Mouse (Mus musculus) liver, embryonic 11.5 days (tissue): ENCODE results near the gene Zfp931. TPM values are rescaled to one million over a fixed set of nuclear protein-coding genes. Genes with fewer than 3 reads are reported as not detected.
"Not testable (repeated sequence)": the region's sequence is repeated elsewhere in the genome, so short reads cannot be mapped to it uniquely, and the experiment has no call there.

Source experiments
- ATAC-seq: fragments of 200-750 bp; cut with Nextera tagmentation; replicated peaks from 2 replicates; pipeline ENCODE4 v1.8.0; 2017; ENCODE audit warnings: moderate number of reproducible peaks, mild to moderate bottlenecking, moderate TSS enrichment, moderate library complexity; ENCODE audit not compliant: low FRiP score
- DNase-seq: peaks from one replicate; pipeline ENCODE4 v3.0.0-alpha.2; 2017; ENCODE audit warnings: low spot score
- H3K27ac ChIP-seq: fragments of 300-500 bp; sonication (generic); 2 replicates; pipeline ENCODE4 v1.5.1; 2014; ENCODE audit warnings: mild to moderate bottlenecking, low read depth, low read length, control low read depth
- H3K27me3 ChIP-seq: fragments of 300-500 bp; sonication (generic); replicated peaks from 2 replicates; pipeline ENCODE4 v1.6.1; 2014; ENCODE audit warnings: low read length, mixed read lengths; ENCODE audit not compliant: control insufficient read depth, insufficient read depth
- H3K36me3 ChIP-seq: fragments of 300-500 bp; sonication (generic); 2 replicates; pipeline ENCODE4 v1.6.1; 2014; ENCODE audit warnings: mild to moderate bottlenecking, low read length, moderate library complexity, mixed read lengths; ENCODE audit not compliant: control insufficient read depth, insufficient read depth
- H3K4me1 ChIP-seq: fragments of 300-500 bp; sonication (generic); replicated peaks from 2 replicates; pipeline ENCODE4 v1.6.1; 2014; ENCODE audit warnings: low read length, mixed read lengths; ENCODE audit not compliant: control insufficient read depth, insufficient read depth
- H3K4me2 ChIP-seq: fragments of 300-500 bp; sonication (generic); 2 replicates; pipeline ENCODE4 v1.6.1; 2014; ENCODE audit warnings: mild to moderate bottlenecking, control low read depth, moderate library complexity
- H3K4me3 ChIP-seq: fragments of 300-500 bp; sonication (generic); 2 replicates; pipeline ENCODE4 v1.5.1; 2014; ENCODE audit warnings: low read depth, low read length, control low read depth
- H3K9ac ChIP-seq: fragments of 300-500 bp; sonication (generic); 2 replicates; pipeline ENCODE4 v1.6.1; 2014; ENCODE audit warnings: low read depth, low read length, control low read depth
- H3K9me3 ChIP-seq: fragments of 300-500 bp; sonication (generic); 2 replicates; pipeline ENCODE4 v1.6.1; 2016; ENCODE audit warnings: low read length, inconsistent platforms, mixed read lengths; ENCODE audit not compliant: control insufficient read depth
- WGBS: fragments of 180-500 bp; shearing (Covaris S2); extraction: QIAGEN DNeasy Blood & Tissue Kit; methylation state at CpG from one replicate; pipeline ENCODE4 v1.1.7; 2014; 5-methylcytosine and 5-hydroxymethylcytosine counted together
- polyA plus RNA-seq: library from polyadenylated mRNA; unstranded; fragments of >200 nt; fragmentation: Nextera tagmentation; extraction: Ambion mirVana; gene quantifications from 2 replicates; pipeline ENCODE4 v1.2.1, GENCODE M21; 2014

The Zfp931 gene
- polyA plus RNA-seq, 1 experiment from 2014 or later: 9.6 TPM

DNA sequence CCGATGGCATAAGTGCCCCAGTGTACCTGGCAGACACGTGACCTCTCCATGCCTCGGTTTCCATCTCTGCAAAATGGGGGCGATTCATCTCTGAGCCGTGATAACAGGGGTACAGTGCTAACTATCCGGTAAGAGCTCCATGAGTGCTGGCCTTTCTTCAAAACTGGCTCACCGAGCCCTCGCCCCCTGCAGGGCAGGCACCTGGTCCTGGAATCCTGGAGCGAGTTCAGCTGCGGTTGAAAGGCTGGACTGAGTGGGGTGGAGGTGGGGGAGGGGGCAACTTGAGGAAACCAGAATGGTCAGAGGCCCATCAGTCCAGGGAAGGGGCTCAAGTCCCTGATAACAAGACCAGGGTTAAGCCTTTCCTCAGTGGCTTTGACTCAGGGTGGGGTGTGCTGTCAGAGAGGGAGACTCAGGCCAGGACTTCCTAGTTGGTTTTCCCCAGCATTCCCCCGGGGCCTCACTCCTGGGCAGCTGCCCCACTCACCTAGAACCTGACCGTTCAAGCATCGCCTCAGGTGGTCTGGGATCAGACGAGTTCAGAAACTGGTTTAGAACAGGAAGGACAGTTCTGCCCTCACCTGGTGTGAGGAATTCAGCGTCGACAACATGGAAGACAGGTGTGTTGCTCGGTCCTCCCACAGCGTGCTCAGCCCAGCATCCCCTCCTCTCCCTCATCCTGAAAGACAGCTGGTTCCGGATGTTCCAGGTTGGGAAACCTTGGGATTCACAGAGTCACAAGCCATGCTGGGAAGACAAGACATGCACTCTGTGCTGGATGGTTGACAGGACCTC is 41.5 kb upstream of the Zfp931 start:
- Histone ChIP-seq H3K4me3 (peak overlapping the region; percentile 46; the same call in 1 of the 2 replicates), H3K4me2 (peak overlapping the region; percentile 63), H3K4me1 (no peaks in the 10 kb centered on the region), H3K36me3 (no peaks in the 10 kb centered on the region), H3K27me3 (peaks cover 22% of the 10 kb centered on the region), H3K9ac (no peak overlapping the region), H3K9me3 (no peaks in the 10 kb centered on the region), H3K27ac (no peak overlapping the region)
- DNase-seq: peak; percentile 31
- 0 out of 2 replicates have a peak, but pooled peaks have one; percentile 7 for ATAC-seq
- 21% methylated on average over 19 of the region's 19 CpGs for WGBS

DNA sequence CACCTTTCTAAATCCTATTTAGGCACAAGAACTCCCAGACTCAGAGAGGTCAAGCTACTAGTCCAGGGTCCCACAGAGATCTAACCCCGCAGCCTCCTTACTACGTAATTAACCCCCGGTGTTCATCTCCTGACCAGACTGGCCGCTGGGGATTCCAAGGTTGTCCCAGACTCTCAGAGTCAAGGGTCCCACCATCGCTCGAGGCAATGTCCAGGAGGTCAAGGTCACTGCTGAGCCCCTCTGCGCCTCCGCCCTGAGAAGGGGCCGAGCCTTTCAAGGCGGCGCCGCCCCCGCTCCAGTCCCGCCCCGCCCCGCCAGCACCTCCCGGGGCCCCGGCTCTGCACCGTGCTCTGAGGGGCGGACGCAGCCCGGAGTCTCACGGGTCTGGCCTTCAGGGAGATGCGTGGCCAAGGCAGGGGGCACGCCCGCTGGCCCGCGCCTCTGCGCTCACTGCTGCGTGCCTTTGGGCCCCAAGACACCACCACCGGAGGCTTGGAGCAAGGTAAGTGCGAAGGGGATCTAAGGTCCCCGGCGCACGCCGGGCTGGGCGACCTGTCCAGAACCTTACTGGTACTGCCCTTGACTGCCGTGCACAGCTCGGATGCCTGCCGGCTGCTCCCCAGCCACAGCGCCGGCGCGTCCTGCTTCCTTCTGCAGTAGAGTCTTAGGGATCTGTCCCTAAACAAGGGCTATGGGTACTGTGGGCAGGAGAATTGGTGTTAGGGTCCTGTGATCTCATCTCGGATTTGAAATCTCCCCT is 40.7 kb upstream of the Zfp931 start, which contains the start of gene Phactr3:
Phactr3 (plus strand) TSS at position 175 of the 760 bp plus-strand sequence.
- Histone ChIP-seq H3K36me3 (no peaks in the 10 kb centered on the region), H3K27me3 (peaks cover 22% of the 10 kb centered on the region), H3K4me3 (peak within 1 kb of the TSS; percentile 46), H3K27ac (no peak within 1 kb of the TSS), H3K4me2 (peak within 1 kb of the TSS; percentile 63), H3K9me3 (no peaks in the 10 kb centered on the region), H3K4me1 (no peaks in the 10 kb centered on the region), H3K9ac (no peak within 1 kb of the TSS)
- ATAC-seq (peak; percentile 37), DNase-seq (peak; percentile 34)
- WGBS: 4% methylated on average over 45 of the region's 45 CpGs

DNA sequence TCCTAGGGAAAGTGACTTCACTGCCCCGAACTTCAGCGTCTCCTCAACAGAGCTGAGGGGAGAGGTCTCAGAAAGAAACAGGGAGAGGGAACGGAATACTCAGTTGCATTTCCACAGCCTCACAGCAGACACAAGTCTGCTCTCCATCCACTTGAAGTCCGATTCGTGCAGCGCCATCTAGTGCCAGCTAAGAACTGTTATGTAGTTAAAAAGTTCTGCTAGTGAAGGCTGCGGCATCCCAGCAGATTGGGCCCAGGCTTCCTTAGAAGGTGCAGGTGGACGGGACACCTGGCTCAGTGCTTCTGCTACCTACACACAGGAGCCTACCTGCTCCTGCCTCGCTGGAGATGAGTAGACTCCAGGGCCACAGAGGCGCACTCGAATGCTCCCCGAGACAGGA is 39.7 kb upstream of the Zfp931 start:
- DNase-seq (peak; percentile 36), ATAC-seq (no peak)
- Histone ChIP-seq H3K27ac (no peak overlapping the region), H3K4me3 (no peak overlapping the region), H3K4me2 (no peak overlapping the region), H3K9me3 (no peaks in the 10 kb centered on the region), H3K27me3 (peaks cover 22% of the 10 kb centered on the region), H3K9ac (no peak overlapping the region), H3K36me3 (no peaks in the 10 kb centered on the region), H3K4me1 (no peaks in the 10 kb centered on the region)
- 24% methylated on average over 12 of the region's 12 CpGs for whole genome bisulfite sequencing

DNA sequence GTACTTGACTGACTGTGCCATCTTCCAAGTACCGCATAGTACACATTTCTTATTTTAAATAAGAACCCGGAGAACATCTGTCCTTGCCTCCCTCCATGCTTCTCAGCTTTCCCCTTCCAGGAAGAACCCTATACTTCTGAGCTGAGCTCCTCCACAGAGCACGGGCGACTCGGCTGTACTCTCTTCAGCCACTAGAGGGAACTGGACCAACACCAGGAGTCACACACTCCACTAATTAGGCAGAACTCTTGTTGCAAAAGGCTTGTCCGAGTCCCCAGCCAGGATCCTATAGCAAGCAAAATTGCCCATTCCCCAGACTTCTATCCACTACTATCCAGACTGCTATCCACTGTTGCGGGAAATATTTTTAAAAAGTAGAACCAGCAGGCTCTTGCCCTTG is 23.7 kb upstream of the Zfp931 start:
- Histone ChIP-seq H3K4me3 (no peak overlapping the region), H3K4me2 (no peak overlapping the region), H3K4me1 (no peaks in the 10 kb centered on the region), H3K9me3 (no peaks in the 10 kb centered on the region), H3K27ac (no peak overlapping the region), H3K36me3 (no peaks in the 10 kb centered on the region), H3K27me3 (no peaks in the 10 kb centered on the region), H3K9ac (no peak overlapping the region)
- peak; percentile 62; the same call in 1 of the 2 replicates for ATAC-seq
- WGBS: 14% methylated on average over 7 of the region's 7 CpGs
- DNase-seq: peak; percentile 40

DNA sequence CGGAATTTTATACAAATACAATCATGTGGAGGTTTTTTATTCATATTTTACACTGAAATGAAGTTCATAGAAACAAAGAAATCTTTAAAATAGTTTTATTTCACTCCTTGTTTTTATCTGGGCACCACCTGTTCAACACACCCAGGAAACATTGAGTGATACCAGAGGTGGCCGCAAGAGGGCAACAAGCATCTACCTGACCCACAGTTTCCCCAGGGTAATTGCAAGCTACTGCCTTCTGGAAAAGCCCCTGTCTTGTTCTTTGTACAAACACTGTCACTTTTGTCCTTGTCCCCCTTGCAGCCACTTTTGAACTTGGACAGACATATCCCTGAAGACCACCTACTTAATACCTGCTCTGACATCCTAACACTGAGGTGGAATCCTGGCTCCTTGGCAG is 19.7 kb upstream of the Zfp931 start:
- no peaks in the 10 kb centered on the region for H3K4me1 ChIP-seq
- no peaks in the 10 kb centered on the region for H3K27me3 ChIP-seq
- no peak for ATAC-seq
- 16% methylated on average over 2 of the region's 2 CpGs for WGBS
- H3K36me3 ChIP-seq: no peaks in the 10 kb centered on the region
- no peak overlapping the region for H3K4me3 ChIP-seq
- H3K4me2 ChIP-seq: no peak overlapping the region
- H3K27ac ChIP-seq: no peak overlapping the region
- DNase-seq: peak; percentile 40
- H3K9ac ChIP-seq: no peak overlapping the region
- no peaks in the 10 kb centered on the region for H3K9me3 ChIP-seq

DNA sequence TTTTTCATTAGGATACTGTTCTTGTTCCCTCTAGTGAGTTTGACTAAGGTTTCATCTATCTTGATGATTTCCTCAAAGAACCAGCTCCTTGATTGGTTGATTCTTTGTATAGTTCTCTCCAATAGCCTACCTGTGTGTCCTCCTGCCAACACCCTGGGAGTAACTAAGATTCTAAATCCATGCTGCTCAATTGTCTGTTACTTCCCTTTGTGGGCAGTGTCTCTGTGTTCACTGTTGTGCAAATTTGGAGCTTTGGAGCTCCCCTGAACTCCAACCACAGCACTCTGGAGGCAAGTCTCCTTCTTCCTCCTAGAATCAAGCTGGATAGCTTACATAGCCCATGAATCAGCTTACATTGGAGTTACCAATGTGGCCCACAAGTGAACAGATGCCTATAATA is 11.3 kb upstream of the Zfp931 start:
- Histone ChIP-seq H3K9me3 (no peaks in the 10 kb centered on the region), H3K9ac (no peak overlapping the region), H3K36me3 (no peaks in the 10 kb centered on the region), H3K4me3 (no peak overlapping the region), H3K27me3 (no peaks in the 10 kb centered on the region), H3K27ac (no peak overlapping the region), H3K4me1 (no peaks in the 10 kb centered on the region), H3K4me2 (no peak overlapping the region)
- DNase-seq: no peak
- no peak for ATAC-seq

DNA sequence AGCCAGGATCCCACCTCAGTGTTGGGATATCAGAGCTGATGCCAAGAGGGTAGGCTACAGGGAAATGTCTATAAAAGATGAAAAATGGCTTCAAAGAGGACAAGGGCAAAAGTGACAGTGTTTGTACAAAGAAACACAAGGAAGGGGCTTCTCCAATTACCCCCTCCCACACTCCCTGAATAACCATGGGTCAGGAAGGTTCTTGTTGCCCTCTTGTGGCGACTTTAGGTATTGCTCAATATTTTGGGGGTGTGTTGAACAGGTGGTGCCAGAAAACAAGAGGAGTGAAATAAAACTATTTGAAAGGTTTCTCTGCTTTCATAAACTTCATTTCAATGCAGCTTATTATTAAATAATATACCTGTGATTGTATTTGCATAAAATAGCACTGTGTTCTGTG is 20.1 kb downstream of the Zfp931 start:
- no peaks in the 10 kb centered on the region for H3K27me3 ChIP-seq
- no peaks in the 10 kb centered on the region for H3K4me1 ChIP-seq
- no peak overlapping the region for H3K4me2 ChIP-seq
- no peak for DNase-seq
- no peak overlapping the region for H3K27ac ChIP-seq
- 6% methylated on average over 1 of the region's 1 CpGs for WGBS
- H3K4me3 ChIP-seq: no peak overlapping the region
- H3K9me3 ChIP-seq: no peaks in the 10 kb centered on the region
- 0 out of 2 replicates have a peak, but pooled peaks cover 5% of the 10 kb centered on the region for H3K36me3 ChIP-seq
- H3K9ac ChIP-seq: no peak overlapping the region
- ATAC-seq: 0 out of 2 replicates have a peak, but pooled peaks have one; percentile 39

DNA sequence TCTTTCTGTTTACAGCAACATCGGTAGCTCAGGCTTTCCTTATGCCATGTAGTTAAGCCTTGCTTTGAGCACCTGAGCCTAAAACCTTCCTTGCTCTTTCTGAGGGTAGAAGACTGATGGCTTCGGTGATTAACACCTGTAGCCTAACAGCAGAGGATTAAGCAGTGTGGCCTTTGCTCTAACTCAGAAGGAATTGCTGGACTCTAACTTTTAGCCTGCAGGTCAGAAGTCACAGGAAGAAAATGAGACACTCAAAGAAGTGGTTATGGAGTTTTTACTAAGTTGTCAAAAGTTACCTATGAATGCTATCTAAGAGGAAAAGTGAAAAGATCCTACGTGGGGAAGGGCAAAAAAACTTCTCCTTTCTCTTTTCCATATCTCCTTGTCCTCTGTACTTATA is 50.7 kb downstream of the Zfp931 start:
- not testable (repeated sequence) for ATAC-seq, H3K36me3 ChIP-seq, H3K4me2 ChIP-seq, H3K9me3 ChIP-seq, H3K4me1 ChIP-seq, DNase-seq, H3K9ac ChIP-seq, H3K27me3 ChIP-seq, H3K27ac ChIP-seq, H3K4me3 ChIP-seq
- 86% methylated on average over 2 of the region's 3 CpGs for WGBS
